Mouse (Mus musculus): ENCODE measurements around the gene Iqgap1. TPM values are rescaled to one million over a fixed set of nuclear protein-coding genes. Genes with fewer than 3 reads are reported as not detected.
A peak's percentile ranks its signal among the peaks of the same experiment; 100 is the strongest.
"Not testable (repeated sequence)": the region's sequence is repeated elsewhere in the genome, so short reads cannot be mapped to it uniquely, and the experiment has no call there.

Iqgap1 gene
- polyA plus RNA-seq, 2 experiments, result 5.5 to 11.2 TPM

DNA sequence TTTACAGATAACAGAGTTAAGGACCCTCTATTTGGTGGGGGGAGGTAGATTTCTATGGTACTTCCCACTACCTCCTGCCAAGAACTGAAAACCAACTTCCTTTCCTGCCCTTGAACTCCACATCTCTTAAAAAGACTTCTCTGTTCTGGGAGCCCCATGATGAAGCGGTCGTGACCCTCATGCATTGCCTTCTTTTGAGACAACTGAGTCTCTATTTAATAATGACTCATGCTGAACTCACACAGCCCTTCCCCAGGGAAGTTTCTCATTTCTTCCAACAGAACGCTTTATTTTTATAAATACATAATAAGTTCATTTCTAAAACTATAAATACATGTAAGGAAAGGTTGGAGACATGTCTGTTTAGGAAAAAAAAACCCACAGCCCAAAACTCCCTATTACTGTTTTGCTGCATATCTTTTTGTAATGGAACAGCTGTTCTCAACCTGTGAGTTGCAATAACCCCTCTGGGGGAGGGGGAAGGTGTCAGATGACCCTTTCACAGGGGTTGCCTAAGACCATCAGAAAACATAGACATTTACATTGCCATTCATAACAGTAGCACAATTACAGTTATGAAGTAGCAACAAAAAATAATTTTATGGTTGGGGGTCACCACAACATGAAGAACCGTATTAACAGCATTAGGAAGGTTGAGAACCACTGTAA, 10.3 kb upstream of the Iqgap1 start:
- no peaks in the 10 kb centered on the region for H3K27me3 ChIP-seq (ENCODE audit: control insufficient read depth, insufficient read depth, low read length)
- no peak overlapping the region for H3K9ac ChIP-seq (replicated peaks)
- no peak overlapping the region for H3K27ac ChIP-seq
- H3K36me3 ChIP-seq (replicated peaks; ENCODE audit: control insufficient read depth, insufficient read depth, low read depth), result no peaks in the 10 kb centered on the region
- 43% methylated on average over 4 of the region's 4 CpGs for WGBS (ENCODE audit: insufficient replicate concordance)
- no peaks in the 10 kb centered on the region for H3K9me3 ChIP-seq (ENCODE audit: control insufficient read depth, low read length)
- no peak overlapping the region for H3K4me2 ChIP-seq (ENCODE audit: low read depth)
- H3K4me1 ChIP-seq (replicated peaks; ENCODE audit: control insufficient read depth in 2 of 2, insufficient read depth in 2 of 2, low read length in 1 of 2), result peaks cover 0 to 5% of the 10 kb centered on the region in 2 experiments; a peak in 2 of 4 replicates
- no peak for TF ChIP-seq CTCF (IDR thresholded peaks at IDR 0.05; ENCODE audit: low read depth)
- TF ChIP-seq EP300 (IDR thresholded peaks at IDR 0.05; ENCODE audit: low read depth), result no peak
- ATAC-seq (ENCODE audit: insufficient read depth) (no peak), DNase-seq (ENCODE audit: low read depth in 3 of 3, low spot score in 3 of 3) (no peak)
- no peak overlapping the region for H3K4me3 ChIP-seq (ENCODE audit: insufficient read depth in 1 of 2, low read depth in 2 of 2, low read length in 2 of 2)

DNA sequence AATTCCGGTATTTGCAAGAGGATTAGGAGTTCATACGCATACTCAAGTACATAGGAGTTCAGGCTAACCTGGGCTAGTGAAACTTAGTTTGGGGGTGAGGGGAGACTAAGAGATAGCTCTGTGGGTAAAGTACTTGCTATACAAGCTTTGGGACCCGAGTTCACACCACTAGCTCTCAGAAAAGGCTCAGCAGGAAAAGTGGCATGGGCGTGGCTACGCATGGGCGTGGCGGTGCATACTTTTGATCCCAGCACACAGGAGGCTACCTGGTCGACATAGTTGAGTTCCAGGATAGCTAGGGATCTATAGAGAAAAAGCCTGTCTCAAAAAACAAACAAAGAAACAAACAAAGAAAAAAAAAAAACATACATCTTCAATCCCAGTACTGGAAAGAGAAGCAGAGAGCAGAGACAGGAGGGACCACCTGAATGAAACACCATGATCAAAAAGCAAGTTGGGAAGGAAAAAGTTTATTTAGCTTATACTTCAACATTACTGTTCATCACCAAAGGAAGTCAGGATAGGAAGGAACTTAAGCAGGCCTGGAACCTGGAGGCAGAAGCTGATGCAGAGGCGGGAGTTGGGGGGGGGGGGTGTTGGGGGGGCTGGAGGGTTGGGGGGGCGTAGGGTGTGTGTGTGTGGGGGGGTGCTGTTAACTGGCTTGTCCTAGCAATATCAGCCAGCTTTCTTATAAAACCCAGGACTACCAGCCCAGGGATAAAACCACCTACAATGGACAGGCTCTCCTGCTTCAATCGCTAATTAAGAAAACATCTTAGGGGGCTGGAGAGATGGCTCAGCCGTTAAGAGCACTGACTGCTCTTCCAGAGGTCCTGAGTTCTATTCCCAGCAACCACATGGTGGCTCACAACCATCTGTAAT, 8.1 kb upstream of the Iqgap1 start:
- no peaks in the 10 kb centered on the region for H3K36me3 ChIP-seq (replicated peaks; ENCODE audit: control insufficient read depth, insufficient read depth, low read depth)
- 32% methylated on average over 12 of the region's 12 CpGs for WGBS (ENCODE audit: insufficient replicate concordance)
- no peak overlapping the region; the same call in 1 of the 2 replicates for H3K4me2 ChIP-seq (ENCODE audit: low read depth)
- DNase-seq (ENCODE audit: low read depth in 3 of 3, low spot score in 3 of 3) (no peak), ATAC-seq (ENCODE audit: insufficient read depth) (no peak)
- no peaks in the 10 kb centered on the region for H3K27me3 ChIP-seq (ENCODE audit: control insufficient read depth, insufficient read depth, low read length)
- no peak for TF ChIP-seq EP300 (IDR thresholded peaks at IDR 0.05; ENCODE audit: low read depth)
- H3K9me3 ChIP-seq (ENCODE audit: control insufficient read depth, low read length), result no peaks in the 10 kb centered on the region
- peaks cover 0 to 5% of the 10 kb centered on the region in 2 experiments; a peak in 2 of 4 replicates for H3K4me1 ChIP-seq (replicated peaks; ENCODE audit: control insufficient read depth in 2 of 2, insufficient read depth in 2 of 2, low read length in 1 of 2)
- no peak overlapping the region for H3K4me3 ChIP-seq (ENCODE audit: insufficient read depth in 1 of 2, low read depth in 2 of 2, low read length in 2 of 2)
- no peak overlapping the region for H3K27ac ChIP-seq
- no peak overlapping the region for H3K9ac ChIP-seq (replicated peaks)

DNA sequence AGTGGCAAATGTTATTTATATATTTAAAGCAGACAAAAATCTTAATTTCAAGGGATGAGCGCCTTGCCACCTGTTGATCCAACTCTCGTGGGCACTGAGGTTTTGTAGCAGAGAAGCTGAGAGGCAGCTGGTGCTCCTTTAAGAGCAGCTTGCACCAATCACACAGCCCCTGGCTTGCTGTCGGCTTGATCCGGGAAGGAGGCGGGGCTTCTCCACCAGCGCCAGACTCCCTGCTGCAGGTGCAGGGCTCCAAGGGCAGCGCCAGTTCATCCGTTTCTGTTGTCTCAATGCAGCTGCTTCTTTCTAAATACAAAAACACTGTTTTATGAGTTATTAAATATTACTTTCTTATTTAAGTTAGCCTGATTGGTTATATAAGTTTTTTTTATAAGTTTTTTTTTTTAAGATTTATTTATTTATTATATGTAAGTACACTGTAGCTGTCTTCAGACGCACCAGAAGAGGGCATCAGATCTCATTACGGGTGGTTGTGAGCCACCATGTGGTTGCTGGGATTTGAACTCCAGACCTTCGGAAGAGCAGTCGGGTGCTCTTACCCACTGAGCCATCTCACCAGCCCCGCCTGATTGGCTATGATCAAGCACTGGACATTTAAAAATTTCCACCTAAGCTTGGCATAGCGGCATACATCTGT, 7.3 kb upstream of the Iqgap1 start:
- ATAC-seq (ENCODE audit: insufficient read depth) (peak; percentile 73; the same call in 1 of the 2 replicates), DNase-seq (ENCODE audit: low read depth in 3 of 3, low spot score in 3 of 3) (peak; percentile 39 to 57 (median 49))
- not testable (repeated sequence) for H3K9me3 ChIP-seq (ENCODE audit: control insufficient read depth, low read length); H3K4me3 ChIP-seq (ENCODE audit: insufficient read depth in 1 of 2, low read depth in 2 of 2, low read length in 2 of 2); H3K4me1 ChIP-seq (replicated peaks; ENCODE audit: control insufficient read depth in 2 of 2, insufficient read depth in 2 of 2, low read length in 1 of 2); H3K27me3 ChIP-seq (ENCODE audit: control insufficient read depth, insufficient read depth, low read length); H3K27ac ChIP-seq; H3K9ac ChIP-seq (replicated peaks); H3K36me3 ChIP-seq (replicated peaks; ENCODE audit: control insufficient read depth, insufficient read depth, low read depth)
- peak overlapping the region; percentile 34 for H3K4me2 ChIP-seq (ENCODE audit: low read depth)
- 11% methylated on average over 13 of the region's 14 CpGs for WGBS (ENCODE audit: insufficient replicate concordance)

DNA sequence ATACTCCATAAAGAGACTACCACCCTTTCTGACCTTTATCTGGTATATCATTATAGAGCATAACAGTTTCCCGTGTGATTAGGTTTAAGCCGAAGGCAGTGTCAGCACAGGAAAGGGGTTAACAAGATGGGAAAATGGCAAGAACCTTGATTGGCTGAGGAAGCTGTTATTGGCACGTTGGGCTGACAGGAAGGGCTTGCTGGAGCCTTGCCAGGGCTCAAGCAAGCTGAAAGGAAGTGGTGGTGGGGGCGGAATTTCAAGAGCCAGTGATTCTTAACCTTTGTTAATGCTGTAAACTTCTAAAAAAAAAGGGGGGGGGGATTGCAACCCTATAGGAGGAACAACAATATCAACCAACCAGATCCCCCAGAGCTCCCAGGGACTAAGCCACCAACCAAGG, 6.4 kb upstream of the Iqgap1 start:
- Histone ChIP-seq H3K9ac (replicated peaks) (no peak overlapping the region), H3K4me3 (ENCODE audit: insufficient read depth in 1 of 2, low read depth in 2 of 2, low read length in 2 of 2) (no peak overlapping the region), H3K27ac (no peak overlapping the region), H3K27me3 (ENCODE audit: control insufficient read depth, insufficient read depth, low read length) (no peaks in the 10 kb centered on the region), H3K4me1 (replicated peaks; ENCODE audit: control insufficient read depth in 2 of 2, insufficient read depth in 2 of 2, low read length in 1 of 2) (peaks cover 0 to 5% of the 10 kb centered on the region in 2 experiments; a peak in 2 of 4 replicates), H3K36me3 (replicated peaks; ENCODE audit: control insufficient read depth, insufficient read depth, low read depth) (no peaks in the 10 kb centered on the region), H3K4me2 (ENCODE audit: low read depth) (no peak overlapping the region), H3K9me3 (ENCODE audit: control insufficient read depth, low read length) (no peaks in the 10 kb centered on the region)
- no peak for DNase-seq (ENCODE audit: low read depth in 3 of 3, low spot score in 3 of 3)
- ATAC-seq (ENCODE audit: insufficient read depth), result no peak
- TF ChIP-seq EP300 (IDR thresholded peaks at IDR 0.05; ENCODE audit: low read depth) (no peak), CTCF (IDR thresholded peaks at IDR 0.05; ENCODE audit: low read depth) (no peak)
- 17% methylated on average over 4 of the region's 4 CpGs for WGBS (ENCODE audit: insufficient replicate concordance)

Measured in liver, embryonic 14.5 days (tissue).